Mouse (Mus musculus) cerebellum, adult 11-12 months (tissue): Measurements from ENCODE around the gene Trp53.
A peak's percentile ranks its signal among the peaks of the same experiment; 100 is the strongest.

ENCODE experiments used
- DNase-seq: peaks from one replicate; pipeline ENCODE4 v3.0.0; 2022

The Trp53 gene

DNA sequence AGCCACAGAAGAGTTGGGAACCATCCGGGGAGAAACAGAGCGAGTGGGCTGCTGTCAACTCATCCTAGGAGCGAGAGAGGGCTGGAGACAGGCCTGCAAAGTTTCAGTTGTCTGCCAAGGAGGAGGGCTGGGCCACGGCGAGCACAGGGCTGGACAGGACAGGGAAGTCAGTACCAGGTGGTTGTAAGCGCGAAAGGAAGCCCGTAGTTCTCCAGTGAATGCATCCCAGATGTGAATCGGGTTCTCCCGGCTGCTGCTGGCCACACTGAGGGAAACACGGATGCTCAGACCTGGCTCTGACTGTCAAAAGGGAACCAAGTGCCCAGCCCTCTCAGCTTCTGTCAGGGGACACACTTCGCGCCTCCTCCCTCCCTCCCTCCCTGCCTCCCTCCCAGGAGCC is 16.8 kb upstream of the Trp53 start:
- DNase-seq, result no peak

DNA sequence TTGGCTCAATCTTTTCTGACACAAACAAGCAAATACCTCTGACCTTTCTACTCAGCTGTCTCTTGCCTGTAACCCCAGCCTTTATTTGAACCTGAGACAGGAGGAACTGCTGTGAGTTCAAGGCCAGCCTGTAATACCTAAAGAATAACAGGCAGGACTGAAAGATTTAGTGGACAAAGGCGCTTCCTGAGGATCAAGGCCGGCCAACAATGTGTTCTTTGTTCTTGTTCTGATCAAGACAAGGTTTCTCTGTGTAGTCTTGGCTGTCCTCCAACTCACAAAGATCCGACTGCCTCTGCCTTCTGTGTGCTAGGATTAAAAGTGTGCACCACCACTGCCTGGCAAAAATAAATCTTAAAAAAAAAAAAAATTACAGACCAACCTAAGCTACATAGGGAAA is 15.8 kb upstream of the Trp53 start:
- DNase-seq, result no peak

DNA sequence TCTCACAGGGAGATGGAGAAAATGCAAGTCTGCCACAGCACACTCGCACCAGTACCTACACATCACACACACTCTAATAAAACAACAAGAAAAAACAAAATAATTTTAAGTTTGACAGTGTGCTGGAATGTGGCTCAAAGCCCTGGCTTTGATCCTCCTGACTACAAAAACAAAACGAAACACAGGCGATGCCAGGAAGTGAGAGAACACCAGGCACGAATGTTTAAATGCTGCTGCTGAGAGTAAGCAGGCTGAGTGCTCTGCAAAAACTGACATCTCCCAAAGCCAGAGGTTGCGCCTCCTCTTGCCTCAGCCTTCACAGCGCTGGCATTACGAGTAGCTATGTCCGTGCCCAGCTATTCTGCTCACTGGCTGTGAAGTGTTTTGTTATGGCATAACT is 15.0 kb upstream of the Trp53 start:
- no peak for DNase-seq

DNA sequence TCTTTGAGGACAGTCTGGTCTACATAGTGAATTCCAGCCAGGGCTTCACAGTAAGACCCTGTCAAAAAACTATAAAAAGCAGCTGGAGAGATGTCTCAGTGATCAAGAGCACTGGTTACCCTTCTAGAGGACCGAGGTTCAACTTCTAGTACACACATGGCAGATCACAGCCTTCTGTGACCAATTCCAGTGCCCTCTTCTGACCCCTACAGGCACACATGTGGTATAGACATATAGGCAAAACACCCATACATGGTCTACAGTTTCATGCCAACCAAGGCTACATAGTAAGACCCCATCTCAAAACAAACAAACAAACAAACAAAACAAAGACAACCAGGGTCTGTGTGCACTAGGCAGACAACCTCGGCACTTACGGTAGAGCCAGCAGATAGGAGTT is 4.9 kb upstream of the Trp53 start:
- no peak for DNase-seq

DNA sequence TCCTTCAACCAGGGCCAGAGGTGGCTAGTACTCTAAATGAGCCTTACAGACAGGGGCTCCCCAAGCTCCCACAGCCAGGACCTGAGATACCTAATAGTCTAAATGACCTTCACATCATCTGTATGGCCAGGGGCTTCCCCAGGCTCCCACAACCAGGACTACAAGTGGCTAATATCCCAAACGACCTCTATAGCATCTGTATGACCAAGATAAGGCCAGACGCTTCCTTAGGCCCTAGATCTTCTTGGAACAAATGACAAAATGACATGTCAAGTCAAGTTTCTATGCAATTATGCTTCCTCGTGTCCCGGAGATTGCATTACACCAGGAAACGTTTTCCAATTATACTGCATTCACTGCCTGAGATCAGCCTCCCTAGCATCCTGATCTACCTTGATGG is 3.9 kb upstream of the Trp53 start:
- no peak for DNase-seq

DNA sequence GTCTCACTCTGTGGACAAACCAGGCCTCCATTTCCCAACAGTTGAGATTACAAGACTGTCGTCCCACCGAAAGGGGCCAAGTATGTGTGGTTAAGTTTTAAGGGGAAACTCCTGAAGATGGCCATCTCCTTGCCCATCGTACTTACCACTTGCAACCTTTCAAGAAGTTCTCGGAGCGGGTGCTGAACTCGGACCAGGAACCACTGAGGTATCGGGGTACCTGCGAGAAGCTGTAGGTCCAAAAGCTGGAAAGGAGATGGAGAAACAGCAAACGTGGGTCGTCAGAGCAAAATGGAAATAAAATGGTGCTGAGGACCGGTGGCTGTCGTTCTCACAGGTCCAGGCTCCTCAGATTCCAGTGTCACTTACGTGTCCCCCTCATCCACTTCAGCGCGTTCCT is 1.9 kb upstream of the Trp53 start:
- no peak for DNase-seq

DNA sequence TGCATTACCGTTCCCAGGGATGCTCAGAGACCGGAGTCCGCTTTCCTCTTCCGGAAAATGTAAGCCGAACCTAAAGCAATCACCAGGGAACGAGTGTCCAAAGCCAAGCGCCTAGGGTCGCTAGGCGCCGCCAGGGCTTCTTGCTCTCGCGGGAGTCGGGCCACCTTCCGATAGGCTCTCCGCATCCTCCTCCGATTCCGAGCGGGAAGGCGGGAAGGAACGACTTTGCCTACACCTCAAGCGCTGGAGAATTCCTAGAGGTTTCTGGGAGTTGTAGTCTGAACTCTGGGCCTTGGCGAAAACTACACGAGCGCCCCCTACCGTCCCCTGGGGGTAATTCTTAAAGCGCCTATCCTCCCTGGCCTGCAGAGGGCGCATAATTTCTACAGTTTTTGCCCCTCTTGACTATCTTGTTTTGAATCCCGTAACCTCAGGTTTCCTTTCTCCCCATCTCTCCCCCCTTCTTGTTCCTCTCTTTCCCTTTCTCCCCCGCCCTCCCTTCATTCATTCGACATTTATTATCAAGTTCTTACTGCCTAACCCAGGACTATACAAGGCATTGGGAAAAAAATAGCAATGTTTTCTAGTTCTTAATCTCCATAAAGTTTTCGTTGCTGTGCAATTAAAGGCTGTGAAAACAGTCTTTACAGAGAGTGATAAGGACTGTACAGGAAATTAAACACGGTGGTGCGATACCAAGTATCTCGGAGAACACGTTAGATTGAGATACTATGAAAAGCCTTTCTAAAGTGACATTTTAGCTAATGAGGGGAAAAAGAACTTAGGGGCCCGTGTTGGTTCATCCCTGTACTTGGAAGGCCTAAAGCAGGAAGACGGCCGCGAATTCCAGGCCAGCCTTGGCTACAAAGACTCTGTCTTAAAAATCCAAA is 786 bp upstream of the Trp53 start:
- peak; percentile 97 for DNase-seq

DNA sequence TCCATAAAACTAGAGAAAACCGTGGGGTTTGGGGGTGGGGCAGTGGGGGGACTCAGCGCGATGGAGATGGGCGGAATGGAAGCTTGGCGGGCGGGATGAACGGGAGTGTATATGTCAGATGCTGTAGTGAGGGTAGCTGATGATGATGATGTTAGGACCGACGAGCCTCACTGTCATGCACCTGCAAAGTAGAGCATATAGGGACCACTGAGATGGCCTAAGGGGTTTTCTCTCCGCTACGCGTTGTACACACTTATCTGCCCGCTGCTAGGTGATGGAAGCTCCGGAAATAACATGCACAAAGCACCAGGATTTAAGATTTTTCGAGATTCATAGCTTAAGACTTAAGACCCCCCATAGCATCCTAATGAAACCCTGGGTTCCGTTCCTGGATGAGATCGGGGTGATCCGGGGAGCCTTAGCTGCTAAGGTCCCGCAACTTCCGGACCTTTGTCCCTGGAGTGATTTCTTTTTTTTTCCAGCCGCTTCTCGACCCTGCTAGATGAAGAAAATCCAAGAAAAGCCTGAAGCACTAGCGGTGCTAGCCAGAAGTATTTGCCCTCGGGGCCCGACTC is 500 bp downstream of the Trp53 start:
- peak; percentile 60 for DNase-seq

DNA sequence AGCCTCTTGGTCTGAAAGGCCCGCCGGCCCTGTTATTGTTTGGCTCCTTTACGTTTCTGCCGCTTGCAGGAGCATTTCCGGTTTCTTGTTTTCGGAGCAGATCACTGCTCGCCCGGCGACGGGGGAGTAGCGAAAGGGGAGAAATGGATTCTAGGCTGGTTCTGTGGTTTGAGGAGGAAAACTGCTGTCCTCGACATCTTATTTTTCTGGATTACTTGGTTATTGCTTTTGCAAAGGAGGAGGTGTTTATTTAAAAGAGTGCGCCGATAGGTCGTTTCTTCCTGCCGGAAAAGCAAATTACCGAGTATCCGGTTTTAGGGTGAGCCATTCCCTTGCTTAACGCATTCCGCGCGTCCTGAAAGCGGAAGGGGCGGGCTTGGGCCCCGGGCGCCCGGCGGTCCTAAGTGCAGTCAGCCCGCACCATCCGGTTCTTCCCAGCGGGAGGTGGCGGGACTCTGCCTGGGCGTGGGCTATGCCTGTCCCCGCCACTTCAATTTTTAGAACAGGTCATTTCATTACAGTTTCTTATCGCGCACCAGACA is 1.1 kb downstream of the Trp53 start:
- DNase-seq, result peak; percentile 92

DNA sequence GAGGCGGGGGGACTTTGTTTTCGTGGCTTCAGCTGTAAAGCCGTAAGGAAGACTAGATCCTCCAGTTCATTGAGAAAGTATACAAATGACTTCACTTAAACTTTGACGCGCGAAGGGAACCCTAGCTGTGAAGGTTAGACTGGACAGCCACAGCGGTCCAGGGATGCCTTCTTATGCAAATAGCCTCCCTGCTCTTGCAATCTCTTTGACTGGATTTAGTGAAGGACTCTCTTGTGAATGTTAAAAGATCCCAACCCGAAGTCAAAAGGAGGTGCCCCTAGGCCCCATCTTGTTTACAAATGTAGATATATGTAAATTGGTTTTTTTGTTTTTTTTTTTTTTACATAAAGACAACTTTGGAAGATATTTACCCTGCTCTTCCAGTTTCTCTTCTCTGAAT is 1.7 kb downstream of the Trp53 start:
- no peak for DNase-seq

DNA sequence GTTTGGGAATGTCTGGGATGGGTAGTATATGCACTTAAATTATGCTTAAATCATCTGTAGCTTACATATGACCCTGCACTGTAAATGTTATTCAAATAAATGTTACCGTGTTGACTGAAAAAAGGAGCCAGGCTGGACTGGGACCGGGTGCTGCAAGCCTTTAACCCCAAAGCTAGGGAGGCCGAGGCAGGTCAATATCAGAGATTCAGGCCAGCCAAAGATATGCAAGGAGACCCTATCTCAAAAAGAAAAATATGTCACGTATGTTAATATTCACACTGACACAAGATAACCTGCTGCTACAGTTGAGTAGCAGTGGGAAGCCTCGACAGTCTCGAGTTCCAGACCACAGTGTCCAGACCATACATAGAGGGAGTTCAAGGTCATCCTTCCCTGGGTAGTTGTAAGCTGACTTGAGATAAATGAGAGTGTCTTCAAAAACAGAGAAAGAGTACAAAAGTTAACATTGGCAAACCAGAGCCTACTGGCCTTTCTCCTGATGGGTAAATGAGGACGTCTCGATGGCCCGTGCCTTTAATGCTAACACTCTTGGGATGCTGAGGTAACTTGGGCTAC is 2.2 kb downstream of the Trp53 start:
- DNase-seq, result no peak

DNA sequence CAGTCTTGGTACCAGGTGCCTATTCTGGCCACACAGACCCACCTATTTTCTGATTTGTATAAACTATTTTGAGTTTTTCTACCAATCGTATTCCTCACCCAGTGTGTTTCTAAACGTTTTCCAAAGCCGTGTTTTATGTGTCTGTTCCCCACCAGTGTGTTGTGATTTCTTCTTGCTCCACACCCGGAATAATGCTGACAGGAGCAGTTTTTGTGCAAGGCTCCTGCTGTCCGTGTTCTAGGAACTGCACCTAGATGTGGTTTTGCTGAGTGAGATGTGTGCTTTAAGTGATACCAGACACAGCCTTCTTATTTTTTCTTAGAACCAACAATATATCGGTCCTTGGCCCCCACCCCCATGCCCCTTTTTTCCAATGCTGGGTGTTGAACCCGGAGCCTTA is 3.8 kb downstream of the Trp53 start:
- DNase-seq, result no peak

DNA sequence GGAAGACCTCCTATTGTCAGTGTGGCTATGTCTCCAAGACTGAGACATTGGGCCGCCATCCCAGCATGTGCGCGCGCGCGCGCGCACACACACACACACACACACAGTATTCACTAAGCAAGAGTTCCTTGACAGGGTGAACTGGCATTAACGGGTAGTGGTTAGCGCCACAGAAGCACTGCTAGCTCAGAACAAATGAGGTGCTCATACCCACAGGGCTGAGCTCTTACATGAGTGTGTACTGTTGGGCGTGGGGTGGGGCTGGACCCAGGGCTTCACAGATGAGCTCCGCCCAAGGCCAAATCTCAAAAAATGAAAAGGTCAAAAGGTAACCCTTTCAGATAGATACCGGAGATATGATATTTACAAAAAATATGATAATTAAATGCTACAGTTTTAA is 4.8 kb downstream of the Trp53 start:
- DNase-seq, result no peak

DNA sequence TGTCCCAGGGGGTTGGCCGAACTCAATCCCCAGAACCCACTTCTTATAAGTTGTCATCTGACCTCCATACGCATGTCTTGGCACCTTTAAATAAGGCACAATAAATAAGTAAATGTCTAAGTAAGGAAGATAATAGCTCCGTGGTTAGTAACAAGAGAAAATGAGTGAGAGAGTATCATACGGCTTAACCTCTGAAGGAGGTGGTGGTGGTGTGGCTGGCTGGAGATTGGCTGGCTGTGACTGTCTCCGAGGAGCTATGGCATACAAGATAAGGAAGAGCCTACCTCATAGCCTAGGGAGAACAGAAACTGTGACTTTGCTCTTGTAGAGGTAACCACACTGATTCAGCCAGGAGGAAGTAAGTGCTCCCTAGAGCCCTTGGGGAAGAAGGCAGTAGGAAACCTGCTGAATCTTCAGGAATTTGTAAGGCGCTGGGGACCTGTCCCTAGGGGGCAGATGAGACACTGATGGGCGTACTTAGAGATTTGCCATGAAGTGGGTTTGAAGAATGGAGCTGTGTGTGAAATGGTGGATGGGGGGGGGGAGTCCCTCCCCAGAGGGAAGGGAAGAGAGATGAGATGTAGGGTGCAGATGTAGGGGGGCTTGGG is 5.7 kb downstream of the Trp53 start:
- no peak for DNase-seq

DNA sequence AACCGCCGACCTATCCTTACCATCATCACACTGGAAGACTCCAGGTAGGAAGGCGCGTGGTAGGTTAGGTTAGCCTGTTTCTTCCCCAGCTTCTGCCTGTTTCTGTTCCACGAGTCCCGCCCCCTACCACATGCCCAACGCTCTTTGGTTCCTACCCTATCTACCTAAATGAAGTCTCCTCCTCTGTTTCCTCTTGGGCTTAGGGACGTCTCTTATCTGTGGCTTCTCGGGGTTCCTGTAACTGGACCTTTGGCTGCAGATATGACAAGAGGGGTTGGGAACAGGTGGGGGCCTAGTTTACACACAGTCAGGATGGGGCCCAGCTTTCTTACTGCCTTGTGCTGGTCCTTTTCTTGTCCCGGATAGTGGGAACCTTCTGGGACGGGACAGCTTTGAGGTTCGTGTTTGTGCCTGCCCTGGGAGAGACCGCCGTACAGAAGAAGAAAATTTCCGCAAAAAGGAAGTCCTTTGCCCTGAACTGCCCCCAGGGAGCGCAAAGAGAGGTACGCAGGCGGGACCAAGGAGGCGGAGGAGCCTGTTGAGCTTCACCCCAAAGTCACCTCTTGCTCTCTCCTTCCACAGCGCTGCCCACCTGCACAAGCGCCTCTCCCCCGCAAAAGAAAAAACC is 9.2 kb downstream of the Trp53 start:
- no peak for DNase-seq

DNA sequence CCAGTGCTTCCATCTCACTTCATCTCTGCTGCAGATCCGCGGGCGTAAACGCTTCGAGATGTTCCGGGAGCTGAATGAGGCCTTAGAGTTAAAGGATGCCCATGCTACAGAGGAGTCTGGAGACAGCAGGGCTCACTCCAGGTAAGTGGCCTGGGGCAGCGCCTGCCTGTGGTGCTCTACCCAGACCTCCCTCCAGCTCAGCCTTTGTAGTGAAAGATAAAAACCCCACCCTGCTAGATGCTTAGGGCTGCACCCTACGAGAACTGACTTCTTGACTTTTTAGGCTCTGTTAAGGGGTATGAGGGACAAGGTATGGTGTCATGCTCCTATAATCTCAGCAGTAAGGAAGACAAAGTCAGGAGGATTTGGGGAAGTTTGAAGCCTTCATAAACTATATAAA is 10.5 kb downstream of the Trp53 start:
- DNase-seq, result no peak

DNA sequence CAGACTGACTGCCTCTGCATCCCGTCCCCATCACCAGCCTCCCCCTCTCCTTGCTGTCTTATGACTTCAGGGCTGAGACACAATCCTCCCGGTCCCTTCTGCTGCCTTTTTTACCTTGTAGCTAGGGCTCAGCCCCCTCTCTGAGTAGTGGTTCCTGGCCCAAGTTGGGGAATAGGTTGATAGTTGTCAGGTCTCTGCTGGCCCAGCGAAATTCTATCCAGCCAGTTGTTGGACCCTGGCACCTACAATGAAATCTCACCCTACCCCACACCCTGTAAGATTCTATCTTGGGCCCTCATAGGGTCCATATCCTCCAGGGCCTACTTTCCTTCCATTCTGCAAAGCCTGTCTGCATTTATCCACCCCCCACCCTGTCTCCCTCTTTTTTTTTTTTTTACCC is 11.3 kb downstream of the Trp53 start:
- no peak for DNase-seq

DNA sequence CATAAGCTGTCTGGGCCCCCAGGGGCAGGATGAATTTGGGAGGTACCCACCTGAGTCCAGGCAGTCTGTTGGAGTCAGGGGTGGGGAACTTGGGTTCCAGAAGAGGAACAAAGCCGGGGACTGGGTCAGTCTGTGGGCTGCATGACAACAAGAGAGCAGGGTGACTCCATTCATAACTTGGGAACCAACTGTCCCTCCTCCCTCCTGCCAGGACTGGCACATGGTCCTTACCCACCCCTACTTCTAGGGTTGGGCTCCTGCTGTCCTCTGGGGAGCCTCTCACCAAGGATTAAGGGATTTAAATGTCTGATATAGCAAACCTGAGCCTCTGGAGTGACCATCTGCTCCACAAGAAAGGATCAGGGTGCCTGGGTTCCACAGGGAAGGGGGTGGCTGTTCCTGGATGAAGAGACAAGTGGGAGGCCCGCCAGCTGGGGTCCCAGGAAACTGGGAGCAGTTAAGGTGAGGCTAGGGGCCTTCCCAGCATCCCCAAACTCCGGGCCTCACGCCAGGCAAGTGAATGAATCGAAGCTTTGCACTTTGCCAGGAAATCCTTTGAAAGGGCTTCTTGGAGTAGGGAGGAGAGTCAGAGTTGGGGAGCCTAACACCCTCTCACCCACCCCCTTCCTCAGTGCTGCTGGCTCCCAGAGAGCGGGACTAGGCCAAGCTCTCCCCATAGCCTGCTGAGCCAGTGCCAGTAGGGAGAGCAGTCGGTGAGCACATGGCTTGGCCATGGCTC is 11.9 kb downstream of the Trp53 start:
- peak; percentile 70 for DNase-seq

DNA sequence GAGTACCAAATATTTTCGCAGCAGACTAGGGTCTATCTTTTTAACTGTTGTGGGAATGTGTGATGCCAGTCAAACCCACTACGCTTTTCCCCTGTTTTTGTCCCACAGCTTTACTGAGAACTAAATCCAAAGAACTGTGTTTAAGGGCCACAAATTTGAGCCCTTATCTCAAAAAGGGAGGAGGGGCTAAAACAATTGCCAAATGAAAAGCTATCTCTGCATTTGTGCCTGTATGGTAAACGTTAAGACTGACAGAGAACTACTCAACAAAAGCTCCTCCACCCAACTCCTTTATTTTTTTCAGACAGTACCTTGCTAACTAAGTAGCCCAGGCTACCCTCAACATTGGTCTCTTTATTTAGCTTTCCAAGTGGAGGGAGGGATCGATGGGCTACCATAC is 12.6 kb downstream of the Trp53 start:
- DNase-seq, result no peak

DNA sequence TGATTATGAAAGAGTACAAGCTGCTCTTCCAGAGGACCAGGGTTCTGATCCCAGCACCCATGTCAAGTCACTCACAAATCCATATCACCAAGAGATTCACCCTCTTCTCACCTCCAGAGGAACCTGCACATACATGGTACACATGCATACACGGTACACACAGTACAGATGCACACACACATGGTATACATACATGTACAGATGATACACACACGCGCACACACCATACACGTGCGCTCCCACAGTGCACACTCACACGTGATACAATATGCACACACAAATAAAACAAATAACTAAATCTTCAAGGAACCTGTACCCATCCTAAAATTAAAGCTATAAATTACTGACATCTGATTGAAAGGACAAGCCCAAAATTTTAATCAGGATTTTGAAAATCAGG is 14.7 kb downstream of the Trp53 start:
- no peak for DNase-seq

DNA sequence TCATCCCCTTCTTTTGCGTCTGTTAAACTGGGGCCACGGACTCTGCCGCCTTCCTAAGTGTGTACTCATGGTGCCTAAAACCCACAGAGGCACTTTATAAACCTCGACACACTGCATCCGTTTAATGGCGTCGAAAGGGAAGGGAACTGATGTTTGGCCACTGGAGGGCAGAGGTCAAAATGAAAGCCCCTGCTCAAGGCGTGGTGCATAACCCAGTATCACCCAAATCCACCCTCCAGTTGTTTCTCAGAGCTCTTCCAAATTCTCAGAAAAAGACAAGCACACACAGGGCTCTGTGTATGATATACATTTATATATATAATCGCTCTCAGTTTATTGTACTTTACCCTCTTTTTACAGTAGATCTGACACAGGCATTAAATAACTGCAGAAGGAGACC is 19.3 kb downstream of the Trp53 start:
- no peak for DNase-seq

DNA sequence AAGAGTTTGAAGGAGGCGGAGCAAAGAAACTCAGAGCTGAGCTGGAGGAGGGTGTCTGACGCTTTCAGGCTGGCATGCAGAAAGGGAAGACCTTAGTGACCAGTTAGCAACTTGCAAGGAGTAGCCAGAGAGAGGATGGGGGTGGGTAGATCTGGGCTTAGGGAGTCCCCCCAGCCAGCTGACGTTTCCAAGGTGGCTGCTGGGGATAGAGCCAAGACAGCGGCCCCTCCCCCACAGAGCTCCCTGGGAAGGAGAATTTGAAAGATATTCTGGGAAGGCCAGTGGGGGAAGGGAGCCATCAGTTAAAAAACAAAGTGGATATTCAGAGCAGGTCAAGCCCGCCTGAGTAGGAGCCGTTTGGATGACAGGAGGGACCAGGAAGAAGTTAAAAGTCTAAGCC is 19.9 kb downstream of the Trp53 start:
- DNase-seq, result peak; percentile 71

DNA sequence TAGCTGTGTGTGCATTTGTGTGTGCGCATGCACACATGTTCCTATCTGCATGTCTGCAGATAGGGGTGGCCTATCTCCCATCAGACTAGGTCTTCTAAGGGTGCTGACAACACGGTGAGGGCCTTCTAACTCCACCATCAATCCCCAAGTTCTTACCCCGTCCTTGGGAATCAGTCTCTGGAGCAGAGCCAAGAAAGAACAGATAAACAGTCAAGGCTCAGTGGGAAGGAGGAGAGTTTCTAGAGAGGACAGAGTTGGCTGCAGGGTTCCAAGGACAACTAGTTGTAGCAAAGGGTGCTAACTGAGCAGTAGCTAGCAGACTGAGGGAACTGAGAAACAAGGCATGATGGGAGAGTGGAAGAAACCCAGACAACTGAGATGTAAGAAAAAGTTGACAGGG is 21.6 kb downstream of the Trp53 start:
- no peak for DNase-seq
